In the genomic region with DNA sequence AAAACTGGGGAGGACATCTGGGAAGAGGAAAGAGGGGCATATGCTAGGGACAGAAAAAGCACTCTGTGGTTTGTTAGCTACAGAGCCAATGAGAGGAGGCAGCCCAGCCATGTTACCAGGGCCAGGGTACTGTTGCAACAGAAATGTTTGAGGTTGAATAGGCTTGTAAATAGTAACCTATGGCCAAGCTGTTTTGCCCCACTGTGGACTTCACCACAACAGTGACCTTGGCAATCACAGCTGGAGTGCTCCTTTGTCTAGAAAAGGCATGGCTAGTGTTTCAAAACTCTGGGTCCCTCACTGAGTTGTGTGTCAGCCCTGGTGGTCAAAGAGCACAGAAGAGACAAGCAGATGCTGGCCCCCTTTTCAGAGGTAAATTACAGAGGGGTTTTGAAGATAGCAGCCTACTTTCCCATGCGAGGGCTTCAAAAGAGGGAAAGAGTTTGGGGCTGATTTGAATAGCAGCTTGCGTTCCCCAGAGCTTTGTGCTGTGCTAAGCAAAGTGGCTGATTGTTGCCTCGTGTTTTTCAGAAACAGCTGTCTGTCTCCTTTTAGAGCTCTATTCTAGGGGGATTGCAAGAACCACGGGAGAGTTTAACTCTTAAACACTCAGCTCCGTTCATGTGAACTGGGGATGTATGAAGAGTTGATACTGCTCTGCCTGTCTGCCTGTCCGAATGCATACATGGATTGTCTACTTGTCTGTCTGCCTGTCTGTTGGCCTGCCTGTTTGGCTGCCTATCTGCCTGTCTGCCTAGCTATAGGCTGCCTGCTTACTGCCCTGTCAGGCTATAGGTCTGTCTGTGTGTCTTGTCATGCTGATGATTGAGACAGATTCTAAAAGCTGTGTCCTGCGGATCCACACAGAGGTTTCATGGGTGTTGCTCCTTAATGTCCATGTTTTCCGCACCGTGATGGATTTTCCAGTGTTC, we compare ENCODE assay signal across 9 mouse cellular contexts.
DNase-seq lines count a peak whose midpoint lies in the region; ATAC-seq lines count a peak whose summit lies in the region.
"Had no signal": no experiment of that assay in that cellular context is flagged by ENCODE, and none has a peak within 500 bp of the region (broad histone marks: within the 10 kb centered on the region; RNA-seq: fewer than 3 reads in every experiment).

No protein-coding gene starts in this region.

- no peaks in the 10 kb centered on the region for H3K9me3 ChIP-seq in liver, embryonic 12.5 days (replicated peaks)
- H3K9me3 ChIP-seq in liver, embryonic 11.5 days (ENCODE audit: control insufficient read depth, low read length), result 0 out of 2 replicates have a peak, but pooled peaks cover 2% of the 10 kb centered on the region
- H3K9me3 ChIP-seq in embryonic facial prominence, embryonic 10.5 days, result no peaks in the 10 kb centered on the region
- H3K9me3 ChIP-seq in hindbrain, embryonic 14.5 days (ENCODE audit: control insufficient read depth, low read length), result no peaks in the 10 kb centered on the region
- H3K9me3 ChIP-seq in midbrain, embryonic 15.5 days, result no peaks in the 10 kb centered on the region

- H3K27ac ChIP-seq in liver, embryonic 12.5 days, result no peak overlapping the region
- no peak overlapping the region for H3K27ac ChIP-seq in liver, embryonic 11.5 days (ENCODE audit: low read depth, low read length)
- peak overlapping the region; percentile 63 for H3K27ac ChIP-seq in embryonic facial prominence, embryonic 10.5 days (replicated peaks)
- H3K27ac ChIP-seq in hindbrain, embryonic 14.5 days, result peak overlapping the region; percentile 27; the same call in 1 of the 2 replicates
- peak overlapping the region; percentile 9; the same call in 1 of the 2 replicates for H3K27ac ChIP-seq in midbrain, embryonic 15.5 days

- no peak for DNase-seq in liver, embryonic 11.5 days (ENCODE audit: low spot score)
- peak; percentile 21 for DNase-seq in embryonic facial prominence, embryonic 10.5 days (ENCODE audit: low spot score)
- DNase-seq in hindbrain, embryonic 14.5 days (ENCODE audit: low spot score), result peak; percentile 30
- DNase-seq in gastrocnemius, postnatal 14 days, result no peak
- DNase-seq in gastrocnemius, postnatal 25 days, result no peak
- DNase-seq in cerebellum, adult 11 months, result no peak
- DNase-seq: kidney, adult 2 months had no signal

- no peak overlapping the region for H3K4me2 ChIP-seq in liver, embryonic 12.5 days
- H3K4me2 ChIP-seq in liver, embryonic 11.5 days, result no peak overlapping the region
- no peak overlapping the region for H3K4me2 ChIP-seq in hindbrain, embryonic 14.5 days (replicated peaks)
- no peak overlapping the region for H3K4me2 ChIP-seq in midbrain, embryonic 15.5 days

- no peaks in the 10 kb centered on the region for H3K4me1 ChIP-seq in liver, embryonic 12.5 days
- no peaks in the 10 kb centered on the region for H3K4me1 ChIP-seq in liver, embryonic 11.5 days (replicated peaks; ENCODE audit: control insufficient read depth, insufficient read depth, low read length)
- H3K4me1 ChIP-seq in embryonic facial prominence, embryonic 10.5 days, result peaks cover 21% of the 10 kb centered on the region
- peaks cover 12% of the 10 kb centered on the region for H3K4me1 ChIP-seq in hindbrain, embryonic 14.5 days (replicated peaks; ENCODE audit: control insufficient read depth, insufficient read depth, low read length)
- peaks cover 18% of the 10 kb centered on the region for H3K4me1 ChIP-seq in midbrain, embryonic 15.5 days

- H3K9ac ChIP-seq in liver, embryonic 12.5 days, result no peak overlapping the region
- H3K9ac ChIP-seq in liver, embryonic 11.5 days (ENCODE audit: low read depth, low read length), result no peak overlapping the region
- H3K9ac ChIP-seq in hindbrain, embryonic 14.5 days, result no peak overlapping the region
- H3K9ac ChIP-seq in midbrain, embryonic 15.5 days, result no peak overlapping the region

- H3K36me3 ChIP-seq in liver, embryonic 12.5 days, result no peaks in the 10 kb centered on the region
- no peaks in the 10 kb centered on the region for H3K36me3 ChIP-seq in liver, embryonic 11.5 days (ENCODE audit: control insufficient read depth, insufficient read depth, low read length)
- H3K36me3 ChIP-seq in embryonic facial prominence, embryonic 10.5 days (replicated peaks), result no peaks in the 10 kb centered on the region
- H3K36me3 ChIP-seq in hindbrain, embryonic 14.5 days (replicated peaks; ENCODE audit: control insufficient read depth, insufficient read depth), result no peaks in the 10 kb centered on the region
- no peaks in the 10 kb centered on the region for H3K36me3 ChIP-seq in midbrain, embryonic 15.5 days (replicated peaks)

- H3K4me3 ChIP-seq in liver, embryonic 12.5 days, result no peak overlapping the region
- no peak overlapping the region for H3K4me3 ChIP-seq in liver, embryonic 11.5 days (ENCODE audit: low read depth, low read length)
- no peak overlapping the region for H3K4me3 ChIP-seq in embryonic facial prominence, embryonic 10.5 days
- H3K4me3 ChIP-seq in hindbrain, embryonic 14.5 days (replicated peaks; ENCODE audit: low read length), result no peak overlapping the region
- no peak overlapping the region for H3K4me3 ChIP-seq in midbrain, embryonic 15.5 days

- 55% methylated on average over 9 of the region's 9 CpGs for WGBS in liver, embryonic 12.5 days (ENCODE audit: insufficient replicate concordance)
- WGBS in liver, embryonic 11.5 days, result 57% methylated on average over 9 of the region's 9 CpGs
- 46% methylated on average over 9 of the region's 9 CpGs for WGBS in embryonic facial prominence, embryonic 10.5 days
- 25% methylated on average over 9 of the region's 9 CpGs for WGBS in hindbrain, embryonic 14.5 days
- WGBS in midbrain, embryonic 15.5 days, result 23% methylated on average over 9 of the region's 9 CpGs

- no peaks in the 10 kb centered on the region for H3K27me3 ChIP-seq in liver, embryonic 12.5 days (replicated peaks)
- no peaks in the 10 kb centered on the region for H3K27me3 ChIP-seq in liver, embryonic 11.5 days (replicated peaks; ENCODE audit: control insufficient read depth, insufficient read depth, low read length)
- H3K27me3 ChIP-seq in embryonic facial prominence, embryonic 10.5 days (replicated peaks; ENCODE audit: low read depth, poor library complexity, severe bottlenecking), result no peaks in the 10 kb centered on the region
- H3K27me3 ChIP-seq in hindbrain, embryonic 14.5 days (ENCODE audit: control insufficient read depth, insufficient read depth, low read length), result no peaks in the 10 kb centered on the region
- H3K27me3 ChIP-seq in midbrain, embryonic 15.5 days (replicated peaks), result no peaks in the 10 kb centered on the region

- intact Hi-C loops in gastrocnemius, postnatal 14 days (cut with DNase I; ENCODE audit: low total_unique reads), result no loop called here

- ATAC-seq in liver, embryonic 12.5 days, result peak; percentile 57
- ATAC-seq in liver, embryonic 11.5 days (replicated peaks; ENCODE audit: low FRiP score), result no peak; the same call in 1 of the 2 replicates
- peak; percentile 49; the same call in 1 of the 2 replicates for ATAC-seq in hindbrain, embryonic 14.5 days (ENCODE audit: low FRiP score)
- ATAC-seq in midbrain, embryonic 15.5 days (replicated peaks), result peak; percentile 74

Comparison
In these comparisons a context has a peak if more than half of its experiments do, and no peak if none do; other contexts are left out.
1. H3K27ac ChIP-seq: peak in embryonic facial prominence, embryonic 10.5 days (single experiment), hindbrain, embryonic 14.5 days (single experiment) and midbrain, embryonic 15.5 days (single experiment); none in liver, embryonic 12.5 days (single experiment) and liver, embryonic 11.5 days (single experiment).
2. DNase-seq: peak in embryonic facial prominence, embryonic 10.5 days (single experiment) and hindbrain, embryonic 14.5 days (single experiment); none in liver, embryonic 11.5 days (single experiment), gastrocnemius, postnatal 14 days (single experiment), gastrocnemius, postnatal 25 days (single experiment) and cerebellum, adult 11 months (single experiment).